Mouse (Mus musculus): ENCODE results near the gene Fgfr2.

GRCm38 (mm10) chr7:132234250-132234649 lies 888.9 kb downstream of the Fgfr2 start:
- TF ChIP-seq CTCF (IDR thresholded peaks at IDR 0.05; ENCODE audit: low read depth) (no peak), EP300 (IDR thresholded peaks at IDR 0.05; ENCODE audit: low read depth) (no peak)

Measured in liver, postnatal 0 days (tissue).